Mouse (Mus musculus) adrenal gland, postnatal 25 days (tissue): ENCODE measurements at regions not wholly inside any gene's neighbourhood (a gene's known extent, or its start where the extent isn't known, plus 50 kb on each side); places are given as distances from the start of the nearest gene placed in this dataset.

ENCODE experiments used
- DNase-seq: peaks from one replicate; pipeline ENCODE4 v3.0.0; 2021; ENCODE audit warnings: mixed read lengths

- no peak for DNase-seq
Observed at GRCm38 (mm10) chr9:61296311-61296947, 75.7 kb upstream of the Tle3 start.

GRCm38 (mm10) chr9:61297385-61297784, 74.8 kb upstream of the Tle3 start:
- no peak for DNase-seq

- DNase-seq, result no peak
Observed at GRCm38 (mm10) chr9:61299873-61300560, 72.1 kb upstream of the Tle3 start.

- DNase-seq, result no peak
Observed at GRCm38 (mm10) chr9:61301070-61301469, 71.1 kb upstream of the Tle3 start.

GRCm38 (mm10) chr9:61302724-61303123, 69.4 kb upstream of the Tle3 start:
- no peak for DNase-seq

GRCm38 (mm10) chr9:61306306-61306705, 65.9 kb upstream of the Tle3 start:
- DNase-seq, result no peak

- DNase-seq, result no peak
Observed at GRCm38 (mm10) chr9:61309096-61309495, 63.1 kb upstream of the Tle3 start.

- DNase-seq, result peak; percentile 45
Observed at GRCm38 (mm10) chr9:61309768-61310493, 62.2 kb upstream of the Tle3 start.

GRCm38 (mm10) chr9:61310574-61310973, 61.6 kb upstream of the Tle3 start:
- no peak for DNase-seq

GRCm38 (mm10) chr9:61311604-61312003, 60.6 kb upstream of the Tle3 start:
- no peak for DNase-seq

GRCm38 (mm10) chr9:61314630-61315179, 57.5 kb upstream of the Tle3 start:
- no peak for DNase-seq

GRCm38 (mm10) chr9:61315371-61316298, 56.5 kb upstream of the Tle3 start:
- peak; percentile 55 for DNase-seq

- no peak for DNase-seq
Observed at GRCm38 (mm10) chr9:61316442-61316841, 55.7 kb upstream of the Tle3 start.

GRCm38 (mm10) chr9:61319721-61320120, 52.4 kb upstream of the Tle3 start:
- peak; percentile 75 for DNase-seq

- DNase-seq, result no peak
Observed at GRCm38 (mm10) chr9:61321314-61321713, 50.9 kb upstream of the Tle3 start.

- peak; percentile 33 for DNase-seq
Observed at GRCm38 (mm10) chr9:61321825-61322224, 50.3 kb upstream of the Tle3 start.

GRCm38 (mm10) chr9:61322333-61322732, 49.8 kb upstream of the Tle3 start:
- peak; percentile 49 for DNase-seq
